Mouse (Mus musculus) embryonic facial prominence, embryonic 14.5 days (tissue): ENCODE measurements around the gene Ncoa1. TPM values are rescaled to one million over a fixed set of nuclear protein-coding genes. Genes with fewer than 3 reads are reported as not detected.

Experiments used
- ATAC-seq: fragments of 200-750 bp; cut with Nextera tagmentation; 2 replicates; pipeline ENCODE4 v1.8.0; 2017; ENCODE audit warnings: low read depth, moderate number of reproducible peaks, moderate TSS enrichment
- DNase-seq: peaks from one replicate; pipeline ENCODE4 v3.0.0-alpha.2; 2015; ENCODE audit warnings: low spot score
- H3K27ac ChIP-seq: fragments of 300-500 bp; sonication (generic); replicated peaks from 2 replicates; pipeline ENCODE4 v1.5.1; 2014; ENCODE audit warnings: low read depth, mild to moderate bottlenecking, low read length, moderate library complexity
- H3K27me3 ChIP-seq: fragments of 300-500 bp; sonication (generic); replicated peaks from 2 replicates; pipeline ENCODE4 v1.6.1; 2014; ENCODE audit warnings: low read length; ENCODE audit not compliant: control insufficient read depth, insufficient read depth
- H3K36me3 ChIP-seq: fragments of 300-500 bp; sonication (generic); 2 replicates; pipeline ENCODE4 v1.6.1; 2014; ENCODE audit warnings: low read length, mixed read lengths; ENCODE audit not compliant: control insufficient read depth, insufficient read depth
- H3K4me1 ChIP-seq: fragments of 300-500 bp; sonication (generic); 2 replicates; pipeline ENCODE4 v1.6.1; 2014; ENCODE audit warnings: antibody characterized with exemption, low read length; ENCODE audit not compliant: control insufficient read depth, insufficient read depth
- H3K4me2 ChIP-seq: fragments of 300-500 bp; sonication (generic); 2 replicates; pipeline ENCODE4 v1.6.1; 2014; ENCODE audit warnings: low read depth, mild to moderate bottlenecking, low read length, moderate library complexity, mixed read lengths
- H3K4me3 ChIP-seq: fragments of 300-500 bp; sonication (generic); 2 replicates; pipeline ENCODE4 v1.5.1; 2014; ENCODE audit warnings: low read depth, mild to moderate bottlenecking, low read length
- H3K9ac ChIP-seq: fragments of 300-500 bp; sonication (generic); 2 replicates; pipeline ENCODE4 v1.6.1; 2014; ENCODE audit warnings: low read depth, mild to moderate bottlenecking, low read length, moderate library complexity, mixed read lengths
- H3K9me3 ChIP-seq: fragments of 300-500 bp; sonication (generic); 2 replicates; pipeline ENCODE4 v1.6.1; 2016; ENCODE audit warnings: low read length; ENCODE audit not compliant: control insufficient read depth
- WGBS: fragments of 180-500 bp; shearing (Covaris S2); extraction: QIAGEN DNeasy Blood & Tissue Kit; methylation state at CpG from one replicate; pipeline ENCODE4 v1.1.7; 2014; 5-methylcytosine and 5-hydroxymethylcytosine counted together
- polyA plus RNA-seq: library from polyadenylated mRNA; unstranded; fragments of >200 nt; fragmentation: Nextera tagmentation; extraction: Ambion mirVana; gene quantifications from 2 replicates; pipeline ENCODE4 v1.2.1, GENCODE M21; 2014

The Ncoa1 gene
- polyA plus RNA-seq: 20.7 and 21.0 TPM in 2 replicates

GRCm38 (mm10) chr12:4476832-4477671, at the start of gene Ncoa1:
Gene Ncoa1 (minus strand): TSS chr12:4477182.
- no peaks in the 10 kb centered on the region for H3K27me3 ChIP-seq
- 0% methylated on average over 11 of the region's 98 CpGs for WGBS
- DNase-seq (peak; percentile 70), ATAC-seq (peak; percentile 74)
- H3K4me2 ChIP-seq: peak within 1 kb of the TSS; percentile 90
- H3K27ac ChIP-seq: peak within 1 kb of the TSS; percentile 90
- H3K4me1 ChIP-seq: peaks cover 11% of the 10 kb centered on the region
- H3K36me3 ChIP-seq: no peaks in the 10 kb centered on the region
- H3K4me3 ChIP-seq: peak within 1 kb of the TSS; percentile 88
- H3K9ac ChIP-seq: peak within 1 kb of the TSS; percentile 84
- H3K9me3 ChIP-seq: no peaks in the 10 kb centered on the region

DNA sequence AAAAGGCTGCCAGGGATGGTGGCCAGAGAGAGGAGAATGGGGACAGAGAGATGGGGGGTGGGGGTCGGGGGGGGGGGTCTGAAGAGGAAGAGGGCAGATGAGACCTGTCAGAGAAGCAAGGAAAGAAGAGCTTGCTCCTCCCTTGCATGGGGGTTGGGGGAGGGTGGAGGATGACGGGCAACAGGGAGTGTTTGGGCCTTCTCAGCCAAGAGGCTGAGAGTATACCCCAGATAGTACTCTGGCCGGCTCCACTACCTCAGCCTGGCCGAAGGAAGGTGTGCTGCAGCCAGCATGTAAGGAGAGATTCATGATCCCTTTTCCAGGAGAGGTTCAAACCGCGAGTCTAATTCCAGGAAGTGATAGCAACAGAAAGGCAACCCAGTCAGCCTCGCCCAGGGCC, 47.6 kb upstream of the Ncoa1 start:
- Histone ChIP-seq H3K27ac (peak overlapping the region; percentile 74), H3K9ac (no peak overlapping the region), H3K36me3 (no peaks in the 10 kb centered on the region), H3K4me1 (peaks cover 25% of the 10 kb centered on the region), H3K4me3 (no peak overlapping the region), H3K4me2 (0 out of 2 replicates have a peak overlapping the region, but pooled peaks have one; percentile 5), H3K27me3 (no peaks in the 10 kb centered on the region), H3K9me3 (0 out of 2 replicates have a peak, but pooled peaks cover 3% of the 10 kb centered on the region)
- DNase-seq (peak; percentile 43), ATAC-seq (no peak; the same call in 1 of the 2 replicates)
- 35% methylated on average over 7 of the region's 7 CpGs for WGBS

DNA sequence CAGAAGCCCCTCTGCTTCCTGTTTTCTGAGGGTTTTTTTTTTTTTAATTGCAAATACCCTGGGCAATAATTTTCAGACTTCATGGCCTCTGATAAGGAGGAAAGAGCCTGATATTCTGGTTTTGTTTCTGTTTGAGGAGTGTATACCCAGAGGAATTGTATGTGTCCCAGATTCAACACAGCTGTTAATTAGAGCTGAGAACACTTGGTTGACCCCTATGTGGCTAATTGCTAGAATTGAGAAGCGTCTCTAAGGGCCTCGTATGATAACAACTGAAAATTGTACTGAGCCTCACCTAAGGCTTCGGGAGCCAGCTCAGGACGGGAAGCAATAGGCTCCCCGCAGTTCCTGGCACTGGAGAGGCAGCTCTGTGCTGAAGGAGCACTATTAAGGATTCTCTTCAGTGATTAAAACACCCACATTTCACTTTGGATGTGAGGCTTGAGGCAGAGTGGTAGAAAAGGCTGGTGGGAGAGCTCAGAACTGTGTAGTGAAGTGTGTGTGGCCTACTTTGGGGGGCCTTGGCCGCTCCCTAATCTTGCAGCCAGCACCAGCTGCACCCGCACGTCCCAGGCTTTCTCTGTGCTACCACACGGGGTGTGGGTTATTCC, 46.8 kb upstream of the Ncoa1 start:
- ATAC-seq: peak; percentile 58
- no peaks in the 10 kb centered on the region for H3K9me3 ChIP-seq
- H3K9ac ChIP-seq: 0 out of 2 replicates have a peak overlapping the region, but pooled peaks have one; percentile 30
- peak overlapping the region; percentile 40 for H3K4me2 ChIP-seq
- no peaks in the 10 kb centered on the region for H3K27me3 ChIP-seq
- WGBS: 23% methylated on average over 9 of the region's 9 CpGs
- no peaks in the 10 kb centered on the region for H3K36me3 ChIP-seq
- H3K27ac ChIP-seq: peak overlapping the region; percentile 74
- peaks cover 25% of the 10 kb centered on the region for H3K4me1 ChIP-seq
- peak; percentile 74 for DNase-seq
- H3K4me3 ChIP-seq: no peak overlapping the region

GRCm38 (mm10) chr12:4523208-4523607, 46.2 kb upstream of the Ncoa1 start:
- 0 out of 2 replicates have a peak overlapping the region, but pooled peaks have one; percentile 8 for H3K9ac ChIP-seq
- peak overlapping the region; percentile 40 for H3K4me2 ChIP-seq
- H3K36me3 ChIP-seq: no peaks in the 10 kb centered on the region
- peak overlapping the region; percentile 74; the same call in 1 of the 2 replicates for H3K27ac ChIP-seq
- H3K27me3 ChIP-seq: no peaks in the 10 kb centered on the region
- peaks cover 25% of the 10 kb centered on the region for H3K4me1 ChIP-seq
- WGBS: under 1% methylated on average over 10 of the region's 10 CpGs
- ATAC-seq (peak; percentile 96), DNase-seq (peak; percentile 96)
- no peak overlapping the region for H3K4me3 ChIP-seq
- no peaks in the 10 kb centered on the region for H3K9me3 ChIP-seq

GRCm38 (mm10) chr12:4518957-4519356, 42.0 kb upstream of the Ncoa1 start:
- Histone ChIP-seq H3K4me2 (no peak overlapping the region), H3K27me3 (no peaks in the 10 kb centered on the region), H3K4me1 (peaks cover 16% of the 10 kb centered on the region), H3K36me3 (no peaks in the 10 kb centered on the region), H3K27ac (no peak overlapping the region), H3K9me3 (no peaks in the 10 kb centered on the region), H3K4me3 (no peak overlapping the region), H3K9ac (no peak overlapping the region)
- 75% methylated on average over 11 of the region's 11 CpGs for WGBS
- ATAC-seq (no peak), DNase-seq (no peak)

- H3K36me3 ChIP-seq: no peaks in the 10 kb centered on the region
- H3K27ac ChIP-seq: peak overlapping the region; percentile 82
- ATAC-seq: peak; percentile 85
- H3K4me1 ChIP-seq: peaks cover 4% of the 10 kb centered on the region; the same call in 1 of the 2 replicates
- peak overlapping the region; percentile 20 for H3K4me3 ChIP-seq
- H3K9me3 ChIP-seq: no peaks in the 10 kb centered on the region
- peak; percentile 88 for DNase-seq
- H3K4me2 ChIP-seq: peak overlapping the region; percentile 53
- 22% methylated on average over 12 of the region's 12 CpGs for WGBS
- H3K9ac ChIP-seq: peak overlapping the region; percentile 44
- no peaks in the 10 kb centered on the region for H3K27me3 ChIP-seq
Measured at GRCm38 (mm10) chr12:4509591-4510061, 32.6 kb upstream of the Ncoa1 start.

- no peak for ATAC-seq
- H3K4me1 ChIP-seq: peaks cover 4% of the 10 kb centered on the region; the same call in 1 of the 2 replicates
- H3K9me3 ChIP-seq: no peaks in the 10 kb centered on the region
- 39% methylated on average over 1 of the region's 1 CpGs for WGBS
- no peak overlapping the region for H3K27ac ChIP-seq
- no peaks in the 10 kb centered on the region for H3K27me3 ChIP-seq
- no peak for DNase-seq
- no peak overlapping the region for H3K4me3 ChIP-seq
- H3K9ac ChIP-seq: no peak overlapping the region
- H3K4me2 ChIP-seq: no peak overlapping the region
- H3K36me3 ChIP-seq: no peaks in the 10 kb centered on the region
Measured at GRCm38 (mm10) chr12:4508182-4508581, 31.2 kb upstream of the Ncoa1 start.

GRCm38 (mm10) chr12:4507461-4507860, 30.5 kb upstream of the Ncoa1 start:
- H3K9me3 ChIP-seq: no peaks in the 10 kb centered on the region
- H3K9ac ChIP-seq: no peak overlapping the region
- no peak for DNase-seq
- no peak overlapping the region for H3K4me3 ChIP-seq
- no peaks in the 10 kb centered on the region for H3K36me3 ChIP-seq
- H3K27me3 ChIP-seq: no peaks in the 10 kb centered on the region
- H3K4me2 ChIP-seq: no peak overlapping the region
- 31% methylated on average over 5 of the region's 6 CpGs for WGBS
- no peak overlapping the region for H3K27ac ChIP-seq
- ATAC-seq: 0 out of 2 replicates have a peak, but pooled peaks have one; percentile 5
- H3K4me1 ChIP-seq: peaks cover 4% of the 10 kb centered on the region; the same call in 1 of the 2 replicates
